Mouse (Mus musculus): Measurements from ENCODE around the gene Erc2.

- TF ChIP-seq CTCF (IDR thresholded peaks at IDR 0.05; ENCODE audit: low read depth) (no peak), EP300 (IDR thresholded peaks at IDR 0.05; ENCODE audit: low read depth) (no peak)
Observed at GRCm38 (mm10) chr14:28507011-28507410, 884.8 kb downstream of the Erc2 start.

Measured in liver, postnatal 0 days (tissue).